Mouse (Mus musculus) urinary bladder, postnatal 10 days (tissue): ENCODE measurements around the gene Ggt7.
"Not testable (repeated sequence)": the region's sequence is repeated elsewhere in the genome, so short reads cannot be mapped to it uniquely, and the experiment has no call there.

Experiments used
- DNase-seq: peaks from one replicate; pipeline ENCODE4 v3.0.0; 2022; ENCODE audit warnings: low spot score

Ggt7 gene

DNA sequence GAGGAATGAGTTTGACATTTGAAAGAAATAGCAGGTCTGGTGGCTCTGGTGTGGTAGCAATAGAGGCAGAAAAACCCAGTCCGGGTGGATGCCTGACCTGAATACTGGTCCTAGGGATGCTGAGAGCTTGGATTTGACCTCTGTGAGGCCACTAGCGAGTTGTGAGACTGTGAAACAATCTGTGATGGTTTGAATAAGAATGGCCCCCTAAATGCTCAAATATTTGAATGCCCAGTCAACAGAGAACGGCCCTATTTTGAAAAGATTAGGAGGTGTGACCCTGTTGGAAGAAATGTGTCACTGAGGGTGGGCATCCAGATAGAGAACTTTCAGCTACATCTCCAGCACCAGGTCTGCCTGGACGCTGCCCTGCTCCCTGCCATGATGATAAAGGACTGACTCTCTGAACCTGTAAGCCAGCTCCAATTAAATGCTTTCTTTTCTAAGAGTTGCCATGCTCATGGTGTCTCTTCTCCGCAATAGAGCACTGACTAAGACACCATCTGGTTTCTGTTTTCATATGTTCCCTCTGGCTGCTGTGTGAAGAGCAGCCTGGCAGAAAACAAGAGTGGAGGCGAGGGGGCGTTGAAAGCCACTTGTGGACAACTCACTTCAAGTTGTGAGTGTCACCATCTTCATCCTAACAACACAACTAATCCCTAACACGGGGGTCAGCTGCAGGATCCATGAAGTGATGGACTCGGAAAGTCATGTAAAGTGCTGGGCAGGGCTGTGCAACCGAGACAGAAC lies 10.1 kb downstream of the Ggt7 start:
- no peak for DNase-seq

DNA sequence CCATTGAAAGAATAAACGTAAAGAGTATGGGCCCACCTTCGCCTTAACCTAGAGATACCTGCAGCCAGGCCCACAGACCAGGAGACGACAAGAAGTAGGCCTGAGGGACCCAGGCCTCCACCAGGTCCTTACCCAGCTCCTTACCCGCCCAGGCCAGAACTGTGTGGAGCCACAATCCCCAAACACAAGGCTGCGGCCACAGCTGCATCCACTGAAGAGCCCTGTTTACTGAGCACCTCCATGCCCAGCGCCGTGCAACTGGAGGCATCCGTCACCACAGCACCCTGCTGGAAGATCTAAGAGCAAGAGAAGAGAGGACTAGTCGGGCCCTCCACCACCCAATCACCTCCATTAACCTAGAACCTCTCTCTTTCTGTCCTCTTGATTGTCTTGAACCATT lies 12.2 kb downstream of the Ggt7 start:
- no peak for DNase-seq

DNA sequence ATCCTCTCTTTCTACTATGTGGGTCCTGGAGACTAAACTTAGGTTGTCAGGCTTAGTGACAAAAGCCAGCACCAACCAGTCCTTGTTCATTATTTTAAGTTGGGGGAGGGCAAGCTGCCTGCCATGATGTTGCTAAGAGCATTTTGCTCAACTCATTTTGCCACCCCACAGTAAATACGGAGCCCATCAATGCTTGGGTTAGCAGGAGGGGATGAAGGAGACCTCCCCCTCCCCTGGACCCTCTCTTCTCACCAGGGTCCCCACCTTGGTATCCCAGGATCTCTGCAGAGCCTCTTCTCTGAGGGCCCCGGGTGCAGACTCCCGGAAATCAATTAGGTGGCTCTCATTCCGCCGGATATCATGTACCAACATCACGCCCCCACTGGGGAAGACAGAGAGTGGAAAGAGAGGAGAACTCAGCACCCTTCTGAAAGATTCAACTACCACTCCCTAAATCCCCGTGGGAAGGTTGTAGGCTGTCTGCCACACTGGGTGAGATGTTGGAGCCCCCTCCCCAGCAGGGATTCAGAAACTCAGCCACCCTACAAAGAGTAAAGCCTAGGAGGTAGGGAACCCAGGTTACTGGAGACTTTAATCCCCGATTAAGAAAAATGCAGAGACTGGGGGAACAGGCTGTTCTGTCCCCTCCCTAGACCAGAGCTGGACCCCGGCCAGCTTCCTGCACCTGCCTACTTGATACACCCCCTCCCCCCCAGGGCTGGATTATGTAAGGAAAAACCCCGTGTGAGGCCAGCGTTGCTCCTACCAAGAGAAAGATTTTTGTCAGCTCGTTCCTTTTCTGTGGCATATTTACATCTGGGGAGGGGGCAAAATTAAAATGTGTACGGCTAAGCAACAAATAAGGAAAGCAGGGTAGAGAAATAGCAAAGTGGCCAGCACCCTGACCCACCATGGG lies 13.3 kb downstream of the Ggt7 start:
- no peak for DNase-seq

- DNase-seq, result no peak
Observed at GRCm38 (mm10) chr2:155502596-155502995, 15.4 kb downstream of the Ggt7 start.

- DNase-seq, result no peak
Observed at GRCm38 (mm10) chr2:155490998-155491397, 27.0 kb downstream of the Ggt7 start.

DNA sequence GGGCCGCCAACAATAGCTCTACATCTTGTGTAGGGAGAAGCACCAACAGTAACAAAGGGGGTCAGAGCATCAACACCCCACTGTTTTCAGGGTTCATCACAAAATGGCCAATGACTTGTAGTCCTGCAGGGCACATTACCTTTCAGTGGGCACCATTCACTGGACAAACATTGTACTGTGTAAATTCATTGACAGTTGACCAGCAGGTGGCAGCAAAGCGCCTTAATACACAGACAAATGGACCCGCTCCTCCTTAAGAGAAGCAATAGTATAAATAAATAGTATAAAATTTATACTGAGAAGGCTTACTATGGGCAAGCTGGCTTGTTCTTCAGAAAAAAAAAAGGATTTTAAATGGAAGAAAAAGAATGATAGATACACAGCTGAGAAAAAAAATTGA lies 36.0 kb downstream of the Ggt7 start:
- DNase-seq, result no peak

- no peak for DNase-seq
Observed at GRCm38 (mm10) chr2:155473570-155474088, 44.4 kb downstream of the Ggt7 start, which contains the start of gene Ncoa6. Gene Ncoa6, minus strand, starts transcription at chr2:155473894.

- no peak for DNase-seq
Observed at GRCm38 (mm10) chr2:155472671-155473569, 45.1 kb downstream of the Ggt7 start.

GRCm38 (mm10) chr2:155466861-155467260 lies 51.2 kb downstream of the Ggt7 start:
- no peak for DNase-seq

GRCm38 (mm10) chr2:155453591-155453990 lies 64.4 kb downstream of the Ggt7 start:
- DNase-seq, result no peak

DNA sequence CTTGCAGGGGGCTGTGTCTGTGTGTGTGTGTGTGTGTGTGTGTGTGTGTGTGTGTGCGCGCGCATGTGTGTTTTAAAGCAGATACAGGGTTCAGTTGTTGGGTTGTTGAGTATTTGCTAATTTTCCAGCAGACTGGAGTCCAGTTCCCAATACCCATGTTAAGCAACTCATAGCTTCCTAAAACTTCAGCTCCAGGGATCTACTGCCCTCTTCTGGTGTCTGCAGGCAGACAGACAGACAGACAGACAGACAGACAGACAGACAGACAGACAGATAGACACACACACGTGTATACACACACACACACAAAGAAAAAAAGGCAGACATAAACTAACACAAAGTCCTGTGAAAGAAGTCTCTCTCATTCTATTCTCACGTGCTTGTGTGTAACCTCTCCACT lies 66.8 kb downstream of the Ggt7 start:
- no peak for DNase-seq

GRCm38 (mm10) chr2:155447906-155448305 lies 70.1 kb downstream of the Ggt7 start:
- not testable (repeated sequence) for DNase-seq

DNA sequence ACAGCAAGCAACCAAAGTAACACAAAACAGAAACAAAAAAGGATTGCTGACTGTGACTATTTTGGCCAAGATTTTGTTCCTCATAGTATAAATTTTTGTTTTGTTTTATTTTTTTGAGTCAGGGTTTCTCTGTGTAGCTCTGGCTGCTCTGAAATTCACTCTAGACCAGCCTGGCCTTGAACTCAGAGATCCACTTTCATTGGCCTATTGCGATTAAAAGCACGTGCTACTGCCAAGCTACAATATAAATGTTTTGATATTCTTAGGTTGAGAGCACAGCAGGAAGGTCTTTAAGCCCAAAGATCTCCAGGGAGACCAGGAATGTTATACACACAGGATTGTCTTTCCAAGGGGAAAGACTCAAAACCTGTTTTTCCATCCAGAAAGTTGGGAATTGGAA lies 74.6 kb downstream of the Ggt7 start:
- no peak for DNase-seq

DNA sequence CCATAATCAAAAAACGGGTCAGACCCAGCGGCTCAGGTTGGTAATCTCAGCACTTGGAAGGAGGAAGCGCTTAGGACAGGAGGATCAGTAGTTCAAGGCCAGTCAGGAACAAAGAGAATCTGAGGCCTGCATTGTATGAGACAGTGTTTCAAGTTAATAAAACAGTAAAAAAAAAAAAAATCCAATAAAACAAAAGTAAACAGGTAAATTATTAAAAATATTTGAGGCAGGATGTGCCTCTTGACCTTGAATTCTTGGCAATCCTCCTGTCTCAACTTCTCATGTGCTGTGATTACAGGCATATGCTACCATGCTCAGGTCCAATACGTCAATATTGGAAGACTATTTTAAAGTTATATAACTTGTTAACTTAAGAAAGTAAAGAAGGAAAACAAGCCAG lies 75.1 kb downstream of the Ggt7 start:
- no peak for DNase-seq
